Mouse (Mus musculus) limb, embryonic 14.5 days (tissue): Measurements from ENCODE around the gene Tmc8. TPM values are rescaled to one million over a fixed set of nuclear protein-coding genes. Genes with fewer than 3 reads are reported as not detected.
A peak's percentile ranks its signal among the peaks of the same experiment; 100 is the strongest.

ENCODE experiments used
- ATAC-seq: fragments of 200-750 bp; cut with Nextera tagmentation; 2 replicates; pipeline ENCODE4 v1.8.0; 2017; ENCODE audit warnings: low read depth, moderate number of reproducible peaks, moderate TSS enrichment; ENCODE audit not compliant: low FRiP score
- DNase-seq: peaks from one replicate; pipeline ENCODE4 v3.0.0-alpha.2; 2015; ENCODE audit warnings: low spot score
- H3K27ac ChIP-seq: fragments of 300-500 bp; sonication (generic); replicated peaks from 2 replicates; pipeline ENCODE4 v1.5.1; 2014; ENCODE audit warnings: low read depth, mild to moderate bottlenecking, low read length, moderate library complexity, mixed read lengths
- H3K27me3 ChIP-seq: fragments of 300-500 bp; sonication (generic); 2 replicates; pipeline ENCODE4 v1.6.1; 2014; ENCODE audit warnings: low read length, mixed read lengths; ENCODE audit not compliant: control insufficient read depth, insufficient read depth
- H3K36me3 ChIP-seq: fragments of 300-500 bp; sonication (generic); 2 replicates; pipeline ENCODE4 v1.6.1; 2014; ENCODE audit warnings: mild to moderate bottlenecking, low read length, moderate library complexity, mixed read lengths; ENCODE audit not compliant: control insufficient read depth, insufficient read depth
- H3K4me1 ChIP-seq: fragments of 300-500 bp; sonication (generic); 2 replicates; pipeline ENCODE4 v1.6.1; 2014; ENCODE audit warnings: antibody characterized with exemption, low read length, mixed read lengths; ENCODE audit not compliant: control insufficient read depth, insufficient read depth
- H3K4me2 ChIP-seq: fragments of 300-500 bp; sonication (generic); replicated peaks from 2 replicates; pipeline ENCODE4 v1.6.1; 2014; ENCODE audit warnings: low read depth, mild to moderate bottlenecking, low read length, moderate library complexity; ENCODE audit not compliant: severe bottlenecking
- H3K4me3 ChIP-seq: fragments of 300-500 bp; sonication (generic); replicated peaks from 2 replicates; pipeline ENCODE4 v1.5.1; 2014; ENCODE audit warnings: low read length
- H3K9ac ChIP-seq: fragments of 300-500 bp; sonication (generic); 2 replicates; pipeline ENCODE4 v1.6.1; 2014; ENCODE audit warnings: mild to moderate bottlenecking, low read depth, low read length, moderate library complexity; ENCODE audit not compliant: severe bottlenecking
- H3K9me3 ChIP-seq: fragments of 300-500 bp; sonication (generic); 2 replicates; pipeline ENCODE4 v1.6.1; 2016; ENCODE audit warnings: low read length; ENCODE audit not compliant: control insufficient read depth
- POLR2A ChIP-seq: fragments of 200-500 bp; IDR thresholded peaks from 2 replicates; pipeline ENCODE4 v1.8.0; 2012; ENCODE audit warnings: inconsistent platforms, mild to moderate bottlenecking, moderate library complexity, borderline replicate concordance; ENCODE audit not compliant: insufficient read depth, insufficient read length; ENCODE audit errors: extremely low read depth
- WGBS: fragments of 180-500 bp; shearing (Covaris S2); extraction: QIAGEN DNeasy Blood & Tissue Kit; methylation state at CpG from one replicate; pipeline ENCODE4 v1.1.7; 2014; 5-methylcytosine and 5-hydroxymethylcytosine counted together
- polyA plus RNA-seq, 2 experiments: library from polyadenylated mRNA; depleted of rRNA in 1 of 2; stranded (reverse) in 1 of 2; unstranded in 1 of 2; fragments of >200 nt; fragmentation: Nextera tagmentation in 1 of 2; extraction: Ambion mirVana in 1 of 2; gene quantifications; 2 replicates each; pipeline versions ENCODE4 v1.2.1 to v1.2.3; 2012 to 2014

The Tmc8 gene
- polyA plus RNA-seq, 2 experiments: 1.1 to 3.1 TPM

GRCm38 (mm10) chr11:117825333-117826101, 43.6 kb downstream of the Tmc8 start, which contains the start of the genes Afmid and Tk1:
Afmid (plus strand) TSS chr11:117825924.
Tk1 (minus strand) TSS chr11:117826092.
- peak within 1 kb of the TSS; percentile 58 for H3K4me3 ChIP-seq
- DNase-seq: peak; percentile 93
- peaks cover 46% of the 10 kb centered on the region for H3K4me1 ChIP-seq
- H3K36me3 ChIP-seq: peaks cover 26% of the 10 kb centered on the region
- peak; percentile 85 for ATAC-seq
- no peaks in the 10 kb centered on the region for H3K9me3 ChIP-seq
- H3K9ac ChIP-seq: peak within 1 kb of the TSS; percentile 70
- peak within 1 kb of the TSS; percentile 91 for H3K4me2 ChIP-seq
- no peaks in the 10 kb centered on the region for H3K27me3 ChIP-seq
- 0% methylated on average over 34 of the region's 34 CpGs for WGBS
- peak within 1 kb of the TSS; percentile 90 for H3K27ac ChIP-seq
- TF ChIP-seq POLR2A: peak; percentile 26; the same call in 1 of the 2 replicates

GRCm38 (mm10) chr11:117826164-117826563, 44.3 kb downstream of the Tmc8 start:
- peak overlapping the region; percentile 70 for H3K9ac ChIP-seq
- H3K27me3 ChIP-seq: no peaks in the 10 kb centered on the region
- 4% methylated on average over 5 of the region's 5 CpGs for WGBS
- DNase-seq (peak; percentile 60), ATAC-seq (peak; percentile 24; the same call in 1 of the 2 replicates)
- peaks cover 46% of the 10 kb centered on the region for H3K4me1 ChIP-seq
- peak overlapping the region; percentile 91 for H3K4me2 ChIP-seq
- peaks cover 21% of the 10 kb centered on the region for H3K36me3 ChIP-seq
- no peaks in the 10 kb centered on the region for H3K9me3 ChIP-seq
- TF ChIP-seq POLR2A: no peak
- H3K4me3 ChIP-seq: peak overlapping the region; percentile 58
- H3K27ac ChIP-seq: peak overlapping the region; percentile 90

DNA sequence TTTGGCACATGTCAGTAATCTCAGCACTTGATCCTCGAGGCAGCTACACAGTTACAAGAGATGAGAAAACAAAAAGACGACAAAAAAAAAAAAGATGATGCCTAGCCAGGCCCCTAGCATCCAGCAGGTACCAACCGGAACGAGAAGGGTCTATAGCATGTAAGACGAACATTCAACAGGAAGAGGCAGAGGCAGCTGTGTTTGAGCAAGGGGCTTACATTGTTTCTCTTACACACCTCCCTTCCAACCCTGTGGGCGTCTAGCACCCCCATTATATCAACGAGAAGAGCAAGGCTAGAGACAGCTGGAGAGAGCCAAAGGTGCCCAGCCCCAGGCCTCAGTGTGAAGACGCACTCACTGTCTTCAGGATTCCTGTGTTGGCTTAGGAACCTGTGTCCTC, 45.0 kb downstream of the Tmc8 start:
- no peaks in the 10 kb centered on the region for H3K9me3 ChIP-seq
- H3K4me3 ChIP-seq: no peak overlapping the region
- H3K9ac ChIP-seq: no peak overlapping the region
- no peak for TF ChIP-seq POLR2A
- WGBS: 64% methylated on average over 8 of the region's 8 CpGs
- DNase-seq (no peak), ATAC-seq (no peak)
- peak overlapping the region; percentile 91; the same call in 1 of the 2 replicates for H3K4me2 ChIP-seq
- peaks cover 15% of the 10 kb centered on the region for H3K36me3 ChIP-seq
- peak overlapping the region; percentile 90 for H3K27ac ChIP-seq
- no peaks in the 10 kb centered on the region for H3K27me3 ChIP-seq
- peaks cover 46% of the 10 kb centered on the region for H3K4me1 ChIP-seq

DNA sequence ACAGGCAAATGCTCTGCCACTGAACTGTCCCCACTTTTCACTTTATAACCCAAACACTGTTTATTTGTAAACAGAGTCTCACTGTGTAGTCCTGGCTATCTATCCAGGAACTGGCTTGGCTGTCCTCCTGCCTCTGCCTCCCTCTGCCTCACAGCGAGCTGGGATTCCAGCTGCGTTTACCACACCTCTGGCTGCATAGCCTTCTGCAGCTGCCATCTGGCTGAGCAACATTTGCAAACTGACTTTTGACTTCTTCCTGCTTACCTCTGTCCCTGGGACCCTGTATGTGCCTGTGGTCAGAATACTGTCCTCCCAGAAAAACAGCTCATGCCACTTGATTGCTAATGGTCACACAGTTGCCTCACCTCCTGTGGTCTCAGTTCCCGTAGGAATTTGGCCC, 45.5 kb downstream of the Tmc8 start:
- no peak for TF ChIP-seq POLR2A
- Histone ChIP-seq H3K4me1 (peaks cover 49% of the 10 kb centered on the region), H3K4me2 (no peak overlapping the region), H3K4me3 (no peak overlapping the region), H3K9me3 (no peaks in the 10 kb centered on the region), H3K9ac (no peak overlapping the region), H3K36me3 (peaks cover 10% of the 10 kb centered on the region), H3K27ac (no peak overlapping the region), H3K27me3 (no peaks in the 10 kb centered on the region)
- no peak for DNase-seq
- 48% methylated on average over 3 of the region's 3 CpGs for WGBS
- ATAC-seq: no peak

- no peak for TF ChIP-seq POLR2A
- Histone ChIP-seq H3K4me2 (no peak overlapping the region), H3K36me3 (0 out of 2 replicates have a peak, but pooled peaks cover 3% of the 10 kb centered on the region), H3K27ac (peak overlapping the region; percentile 56), H3K4me1 (peaks cover 40% of the 10 kb centered on the region), H3K9me3 (no peaks in the 10 kb centered on the region), H3K4me3 (no peak overlapping the region), H3K27me3 (no peaks in the 10 kb centered on the region), H3K9ac (0 out of 2 replicates have a peak overlapping the region, but pooled peaks have one; percentile 7)
- ATAC-seq: no peak
- DNase-seq: peak; percentile 57
- WGBS: 56% methylated on average over 18 of the region's 18 CpGs
Observed at GRCm38 (mm10) chr11:117828149-117828887, 46.4 kb downstream of the Tmc8 start.
